Mouse (Mus musculus) hematopoietic stem cell, adult 5-6 weeks (primary cell): ENCODE measurements at regions not wholly inside any gene's neighbourhood (a gene's known extent, or its start where the extent isn't known, plus 50 kb on each side); places are given as distances from the start of the nearest gene placed in this dataset.
A peak's percentile ranks its signal among the peaks of the same experiment; 100 is the strongest.
"Not testable (repeated sequence)": the region's sequence is repeated elsewhere in the genome, so short reads cannot be mapped to it uniquely, and the experiment has no call there.

ENCODE experiments used
- ATAC-seq, 2 experiments: fragments of 125-278 bp in 1 of 2; replicated peaks in 1 of 2; 2 replicates each; pipeline ENCODE4 v1.8.0; 2016 to 2017; ENCODE audit warnings: inconsistent platforms in 2 of 2, mild to moderate bottlenecking in 2 of 2, moderate number of reproducible peaks in 2 of 2, low read depth in 1 of 2, moderate TSS enrichment in 1 of 2; ENCODE audit not compliant: low FRiP score in 2 of 2, poor library complexity in 2 of 2, severe bottlenecking in 2 of 2, insufficient read depth in 1 of 2, low TSS enrichment in 1 of 2

DNA sequence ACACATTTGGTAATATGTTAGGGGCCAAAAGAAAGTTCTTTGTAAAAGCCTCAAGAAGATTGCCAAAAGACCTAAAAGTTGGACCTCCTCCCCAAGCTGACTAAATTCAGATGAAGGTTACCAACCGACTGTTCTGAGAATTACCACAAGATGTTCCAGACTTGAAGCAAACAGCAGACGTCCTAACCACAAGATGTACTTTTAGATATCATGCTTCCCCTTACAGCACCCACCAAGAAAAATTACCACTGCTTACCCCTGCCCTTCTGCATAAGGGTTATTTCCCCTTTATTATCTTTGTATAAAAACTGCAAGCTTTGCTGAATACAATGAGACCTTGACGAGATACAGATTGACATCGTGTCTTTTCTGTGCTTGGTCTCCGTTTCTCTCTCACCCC, 121.6 kb upstream of the Cst10 start:
- no peak for ATAC-seq

DNA sequence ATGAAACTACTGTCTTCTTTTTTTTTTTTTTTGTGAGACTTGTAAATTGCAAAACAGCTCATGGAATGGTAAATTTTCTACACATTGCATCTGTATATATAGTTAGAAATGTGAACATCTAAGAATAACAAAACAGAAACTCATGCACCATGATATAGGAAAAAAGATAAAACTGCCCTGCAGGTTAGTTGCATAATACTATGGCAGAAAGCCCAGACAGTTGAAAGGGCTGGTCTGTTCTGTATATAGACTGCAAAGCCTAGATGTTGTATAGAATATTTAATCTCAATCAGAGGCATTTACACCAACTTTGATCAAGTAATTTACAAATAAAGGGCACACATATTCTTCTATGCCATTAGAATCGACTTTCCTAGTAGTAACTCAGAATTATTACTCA, 120.7 kb upstream of the Cst10 start:
- no peak for ATAC-seq

DNA sequence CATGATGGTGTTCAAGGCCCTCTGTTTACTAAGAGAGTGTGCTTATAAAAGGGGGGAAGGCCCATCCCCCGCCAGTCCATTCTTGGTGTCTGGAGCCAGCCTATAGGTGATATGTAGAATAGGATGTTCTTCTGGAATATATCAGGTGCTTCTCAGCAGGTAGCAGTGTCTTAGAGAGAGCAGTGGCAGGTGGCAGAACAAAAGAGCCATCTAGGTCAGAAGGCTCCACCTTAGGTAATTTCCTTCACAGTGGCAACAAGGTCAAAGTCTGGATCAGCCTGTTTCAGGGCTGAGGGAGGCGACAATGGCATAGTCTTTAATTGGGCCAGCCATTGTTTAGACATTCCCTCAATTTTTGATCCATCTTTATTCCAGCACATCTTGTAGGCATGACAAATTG, 107.9 kb upstream of the Cst10 start:
- ATAC-seq = not testable (repeated sequence)

DNA sequence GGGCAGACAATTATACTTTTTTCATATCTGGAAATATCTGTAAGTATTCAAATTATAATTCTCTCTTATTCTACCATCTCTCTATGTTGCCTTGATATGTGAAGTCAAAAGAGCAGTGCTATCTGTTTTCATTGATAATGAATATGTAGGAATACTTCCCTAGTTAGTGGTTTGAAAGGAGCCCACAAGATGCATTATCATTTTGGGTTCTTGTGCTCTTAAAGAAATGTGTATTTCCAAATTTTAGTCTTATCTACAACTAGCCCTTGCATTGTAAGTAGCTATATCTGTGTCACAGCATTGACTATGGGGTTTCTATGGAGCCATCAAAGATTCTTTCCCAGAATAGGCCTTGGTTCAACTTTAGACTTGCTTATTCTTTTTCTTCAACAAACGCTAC, 99.3 kb upstream of the Cst10 start:
- ATAC-seq = no peak

DNA sequence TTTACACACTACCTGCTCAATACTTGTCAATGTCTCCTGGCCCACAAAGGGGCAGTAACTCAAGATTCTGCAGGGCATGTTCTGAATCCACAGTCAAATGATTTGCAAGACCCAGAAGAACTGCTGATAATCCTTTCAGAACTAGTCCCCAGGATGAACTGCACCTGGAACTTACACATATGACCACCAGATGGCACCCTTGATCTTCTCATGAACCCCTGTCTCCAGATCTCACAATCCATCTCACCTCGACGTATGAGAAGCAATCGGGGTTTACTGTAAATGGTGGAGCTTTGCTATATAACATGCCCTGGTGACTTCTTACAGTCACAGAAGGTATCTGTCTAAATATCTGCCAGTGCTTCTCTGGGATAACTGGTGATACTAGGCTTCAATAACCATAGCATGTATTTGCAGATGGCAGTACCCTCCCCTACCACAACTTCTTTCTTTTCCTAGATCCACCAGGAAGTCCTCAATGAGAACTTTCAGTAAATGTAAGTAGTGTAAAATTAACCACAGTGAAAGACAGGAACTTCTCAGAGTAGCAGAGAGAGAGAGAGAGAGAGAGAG, 54.5 kb upstream of the Cst10 start:
- peak; percentile 89 to 92; a peak in 3 of 4 replicates for ATAC-seq
